In genomic region chr1:180308897-180309296, GRCm38 (mm10) we compare ENCODE assay signal across 25 mouse cellular contexts.
"Had no signal": no experiment of that assay in that cellular context is flagged by ENCODE, and none has a peak within 500 bp of the region (broad histone marks: within the 10 kb centered on the region; RNA-seq: fewer than 3 reads in every experiment).

No protein-coding gene starts in this region.

- DNase-seq: gastrocnemius, adult 2 months; gastrocnemius, postnatal 10 days; gastrocnemius, postnatal 36 days; heart, adult 11 months; heart, postnatal 10 days; heart, postnatal 4 days; kidney, adult 11 months; kidney, adult 2 months; kidney, postnatal 10 days; kidney, postnatal 25 days; kidney, postnatal 4 days; liver; liver, embryonic 13.5 days had no signal

- H3K27ac ChIP-seq: gastrocnemius, adult 2 months; heart, embryonic 10.5 days; hindbrain, embryonic 10.5 days; hindbrain, embryonic 12.5 days; hindbrain, embryonic 14.5 days; layer of hippocampus, adult 2 months; left cerebral cortex, adult 2 months; limb, embryonic 10.5 days; limb, embryonic 12.5 days; liver, embryonic 13.5 days; liver, embryonic 15.5 days had no signal

- ATAC-seq: hindbrain, embryonic 16.5 days; intestine, embryonic 16.5 days had no signal

- H3K9ac ChIP-seq: heart, embryonic 12.5 days; hindbrain, embryonic 12.5 days; hindbrain, embryonic 14.5 days; limb, embryonic 12.5 days; liver, embryonic 13.5 days; liver, embryonic 15.5 days had no signal

- H3K36me3 ChIP-seq: heart, embryonic 10.5 days; heart, embryonic 12.5 days; hindbrain, embryonic 10.5 days; hindbrain, embryonic 12.5 days; limb, embryonic 10.5 days; limb, embryonic 12.5 days; liver, embryonic 13.5 days; liver, embryonic 15.5 days had no signal

- H3K4me3 ChIP-seq: gastrocnemius, adult 2 months; heart, embryonic 10.5 days; heart, embryonic 12.5 days; hindbrain, embryonic 10.5 days; hindbrain, embryonic 12.5 days; layer of hippocampus, adult 2 months; left cerebral cortex, adult 2 months; limb, embryonic 10.5 days; limb, embryonic 12.5 days; liver, embryonic 13.5 days; liver, embryonic 15.5 days had no signal

- H3K27me3 ChIP-seq: heart, embryonic 12.5 days; hindbrain, embryonic 12.5 days; limb, embryonic 12.5 days had no signal
